Mouse (Mus musculus) MEL (cell line): ENCODE results near the gene Pde8b.

Experiments
- CTCF ChIP-seq, 3 experiments: IDR thresholded peaks in 2 of 3; conservative IDR thresholded peaks in 1 of 3; 2 replicates each; pipeline ENCODE4 v1.5.1; 2011 to 2012; ENCODE audit warnings: low read length in 3 of 3, low read depth in 2 of 3, mild to moderate bottlenecking in 2 of 3, improper control_type of control experiment in 1 of 3, inconsistent platforms in 1 of 3, mixed read lengths in 1 of 3, moderate library complexity in 1 of 3; ENCODE audit not compliant: control insufficient read depth in 1 of 3, insufficient read depth in 1 of 3, poor library complexity in 1 of 3, severe bottlenecking in 1 of 3
- ELF1 ChIP-seq: IDR thresholded peaks from 2 replicates; pipeline ENCODE4 v1.6.1; 2014; ENCODE audit warnings: low read depth, mild to moderate bottlenecking, inconsistent platforms, low read length, improper control_type of control experiment, moderate library complexity
- EP300 ChIP-seq, 2 experiments: IDR thresholded peaks; 2 replicates each; pipeline ENCODE4 v1.6.1; 2011; ENCODE audit warnings: improper control_type of control experiment in 2 of 2, low read length in 2 of 2, low read depth in 1 of 2, mild to moderate bottlenecking in 1 of 2
- GABPA ChIP-seq: IDR thresholded peaks from 2 replicates; pipeline ENCODE4 v1.6.1; 2012; ENCODE audit warnings: low read depth, mild to moderate bottlenecking, inconsistent platforms, low read length, improper control_type of control experiment, moderate library complexity
- MAFK ChIP-seq: IDR thresholded peaks from 2 replicates; pipeline ENCODE4 v1.6.1; 2011; ENCODE audit warnings: low read depth, mild to moderate bottlenecking, low read length, improper control_type of control experiment, borderline replicate concordance
- MXI1 ChIP-seq: IDR thresholded peaks from 2 replicates; pipeline ENCODE4 v1.6.1; 2011; ENCODE audit warnings: mild to moderate bottlenecking, low read depth, low read length, improper control_type of control experiment
- MYB ChIP-seq: IDR thresholded peaks from 2 replicates; pipeline ENCODE4 v1.6.1; 2011; ENCODE audit warnings: mild to moderate bottlenecking, low read depth, low read length, improper control_type of control experiment
- MYC ChIP-seq: IDR thresholded peaks from 2 replicates; pipeline ENCODE4 v1.6.1; 2011; ENCODE audit warnings: low read depth, mild to moderate bottlenecking, low read length, improper control_type of control experiment, moderate library complexity
- NRF1 ChIP-seq: IDR thresholded peaks from 2 replicates; pipeline ENCODE4 v1.6.1; 2014; ENCODE audit warnings: low read depth, mild to moderate bottlenecking, inconsistent platforms, low read length, improper control_type of control experiment, moderate library complexity; ENCODE audit not compliant: poor library complexity, insufficient read depth, severe bottlenecking
- POLR2A ChIP-seq, 2 experiments: IDR thresholded peaks; 2 replicates each; pipeline ENCODE4 v1.6.1; 2011 to 2012; ENCODE audit warnings: low read length in 2 of 2, mild to moderate bottlenecking in 2 of 2, control low read depth in 1 of 2, improper control_type of control experiment in 1 of 2, low read depth in 1 of 2, moderate library complexity in 1 of 2; ENCODE audit not compliant: control insufficient read depth in 1 of 2, insufficient read depth in 1 of 2, poor library complexity in 1 of 2
- SIN3A ChIP-seq: IDR thresholded peaks from 2 replicates; pipeline ENCODE4 v1.6.1; 2012; ENCODE audit warnings: low read length, improper control_type of control experiment, inconsistent platforms
- SMC3 ChIP-seq: IDR thresholded peaks from 2 replicates; pipeline ENCODE4 v1.6.1; 2011; ENCODE audit warnings: low read depth, low read length, improper control_type of control experiment
- TBP ChIP-seq: IDR thresholded peaks from 2 replicates; pipeline ENCODE4 v1.8.0; 2011; ENCODE audit warnings: low read depth, low read length, improper control_type of control experiment

DNA sequence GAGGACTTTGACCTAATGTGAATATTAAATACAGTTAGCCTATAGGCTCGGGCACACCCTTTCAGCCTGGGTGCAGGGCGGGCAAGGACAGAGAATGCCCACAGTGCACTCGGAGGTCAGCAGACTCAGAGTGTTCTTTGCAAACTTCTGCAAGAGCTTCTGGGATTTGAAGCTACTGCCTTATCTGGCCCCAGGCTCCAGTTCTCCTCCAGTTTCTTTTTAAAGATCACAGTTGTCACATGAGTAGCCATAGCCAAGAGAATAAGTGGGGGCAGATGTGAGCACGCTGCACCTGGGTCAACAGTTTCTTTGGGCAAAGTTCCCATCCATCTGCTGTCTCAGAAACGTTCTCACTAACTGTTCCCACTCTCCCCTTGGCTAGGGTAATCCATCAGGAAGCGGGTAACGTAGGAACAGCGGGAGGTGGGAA lies 162.8 kb downstream of the Pde8b start:
- TF ChIP-seq GABPA = no peak
- TF ChIP-seq CTCF (IDR thresholded peaks at IDR 0.05 in 2 of 3, conservative IDR thresholded peaks at IDR 0.05 in 1 of 3; ENCODE audit: control insufficient read depth in 1 of 3, insufficient read depth in 1 of 3, low read depth in 2 of 3, low read length in 3 of 3, poor library complexity in 1 of 3, severe bottlenecking in 1 of 3) = no peak
- no peak for TF ChIP-seq NRF1
- no peak for TF ChIP-seq MAFK
- TF ChIP-seq POLR2A (IDR thresholded peaks at IDR 0.05; ENCODE audit: control insufficient read depth in 1 of 2, insufficient read depth in 1 of 2, low read depth in 1 of 2, low read length in 2 of 2, poor library complexity in 1 of 2) = no peak
- TF ChIP-seq SIN3A = no peak
- no peak for TF ChIP-seq MYC
- no peak for TF ChIP-seq MXI1
- no peak for TF ChIP-seq EP300 (IDR thresholded peaks at IDR 0.05; ENCODE audit: low read depth in 1 of 2, low read length in 2 of 2)
- no peak for TF ChIP-seq MYB
- no peak for TF ChIP-seq TBP
- TF ChIP-seq ELF1 = no peak
- TF ChIP-seq SMC3 = no peak
